Mouse (Mus musculus): ENCODE measurements at regions not wholly inside any gene's neighbourhood (a gene's known extent, or its start where the extent isn't known, plus 50 kb on each side); places are given as distances from the start of the nearest gene placed in this dataset.

DNA sequence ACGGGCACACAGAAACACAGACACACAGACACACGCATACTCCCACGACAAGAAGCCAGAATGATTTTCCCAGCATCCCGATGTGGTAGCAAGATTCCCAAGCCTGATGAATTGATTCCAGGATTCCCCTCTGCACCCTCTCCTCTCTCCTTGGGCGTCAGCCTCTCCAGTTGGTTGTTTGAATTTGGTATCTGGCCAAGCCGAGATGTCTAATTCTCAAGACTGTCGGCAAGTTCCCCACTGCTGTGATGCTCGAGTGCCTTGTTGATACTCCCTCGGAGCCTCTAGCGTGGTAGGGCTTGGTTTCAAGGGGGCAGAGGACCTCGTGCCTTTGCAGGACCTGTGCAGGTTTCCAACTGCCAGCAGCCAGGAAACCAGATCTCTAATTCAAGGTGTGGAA is 397.9 kb downstream of the Tshz3 start:
- no peak for DNase-seq (ENCODE audit: low read depth)

DNA sequence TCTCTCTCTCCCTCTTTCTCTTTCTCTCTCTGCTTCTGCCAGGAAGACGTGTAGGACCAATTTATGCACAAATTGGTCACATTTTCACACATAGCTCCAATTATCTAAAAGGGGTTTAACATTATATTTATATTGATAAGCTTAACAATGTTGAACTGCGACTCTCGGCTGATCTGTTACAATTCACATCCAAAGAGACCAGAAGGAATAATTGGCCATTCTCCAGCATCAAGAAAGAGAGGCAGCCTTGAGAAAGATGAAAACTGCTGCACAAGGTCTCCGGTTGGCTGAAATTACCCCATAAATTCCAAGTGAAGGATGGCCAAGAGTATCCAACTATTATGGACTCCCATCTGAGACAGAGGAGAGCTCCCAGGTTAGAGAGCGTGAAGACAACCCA is 398.4 kb downstream of the Tshz3 start:
- DNase-seq (ENCODE audit: low read depth): no peak

DNA sequence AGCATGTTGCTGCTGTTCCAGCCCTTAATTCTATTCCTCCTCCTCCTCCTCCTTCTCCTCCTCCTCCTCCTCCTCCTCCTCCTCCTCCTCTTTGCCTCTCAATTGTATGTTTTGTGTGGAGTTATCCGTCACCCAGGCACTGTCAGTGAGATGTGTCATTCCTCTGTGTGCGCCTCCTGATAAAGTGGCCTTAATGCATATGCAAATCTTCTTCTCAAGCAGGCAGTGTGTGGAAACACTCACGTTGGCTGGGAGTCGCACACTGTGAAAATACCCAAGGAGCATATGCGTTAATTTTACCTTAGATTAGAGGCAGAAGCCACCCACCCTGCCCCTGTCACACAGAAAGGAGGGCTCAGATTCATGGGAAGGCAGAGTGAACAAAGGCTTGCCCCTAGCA is 401.0 kb downstream of the Tshz3 start:
- DNase-seq (ENCODE audit: low read depth): no peak

DNA sequence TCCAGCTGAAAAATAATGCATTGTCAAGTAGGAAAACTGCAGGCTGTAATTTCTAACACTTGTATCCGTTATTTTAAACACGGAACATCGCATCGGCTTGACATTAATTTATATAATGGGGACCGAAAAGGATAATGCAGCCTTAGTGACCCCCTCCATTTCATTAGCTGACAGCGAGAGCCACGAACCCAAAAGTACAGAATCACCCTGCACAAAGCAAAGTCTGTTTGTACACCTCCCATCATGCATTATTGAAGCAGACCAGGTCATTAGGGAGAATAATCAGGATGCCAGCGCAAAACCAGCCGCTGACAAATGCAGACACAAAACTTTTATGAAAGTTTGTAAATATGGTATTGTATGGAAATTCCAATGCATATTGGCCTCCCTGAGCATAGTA is 406.8 kb downstream of the Tshz3 start:
- no peak for DNase-seq (ENCODE audit: low read depth)

DNA sequence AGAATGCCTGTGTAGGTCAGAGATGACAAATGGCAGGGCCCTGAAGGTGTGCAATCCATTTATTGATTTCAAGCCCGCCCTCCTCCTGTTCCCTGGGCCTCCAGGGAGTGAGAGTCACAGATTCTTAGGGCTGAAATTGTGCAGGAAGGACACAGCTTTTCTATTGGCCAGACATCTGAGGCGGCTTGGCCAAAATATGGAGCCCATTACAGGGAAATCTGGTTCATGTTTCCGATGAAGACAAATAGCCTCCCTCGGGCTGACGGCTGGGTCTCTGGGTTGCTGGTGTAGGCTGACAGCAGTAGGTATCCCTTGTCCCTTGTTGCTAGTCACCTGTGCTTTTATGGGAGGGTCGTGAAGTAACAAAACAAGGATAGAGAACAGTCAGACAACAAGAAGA is 413.2 kb downstream of the Tshz3 start:
- DNase-seq (ENCODE audit: low read depth): no peak

DNA sequence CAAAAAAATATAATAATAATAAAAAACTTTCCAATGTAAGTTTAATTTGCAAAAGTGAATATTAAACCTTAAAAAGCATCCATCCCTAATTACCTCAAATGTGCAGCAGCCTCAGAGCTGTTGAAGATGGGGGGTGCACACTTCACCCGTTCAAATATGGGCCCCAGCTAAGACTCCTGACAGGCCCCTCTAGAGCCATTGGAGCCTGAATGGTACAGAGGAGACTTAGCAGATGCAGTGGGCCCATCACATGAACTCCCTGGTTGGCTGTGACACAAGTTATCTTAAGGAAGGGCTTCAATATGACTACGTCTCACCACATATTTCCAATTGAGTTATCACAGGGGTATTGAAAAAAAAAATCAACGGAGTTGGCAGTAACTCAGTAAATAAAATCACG is 422.9 kb downstream of the Tshz3 start:
- no peak for DNase-seq (ENCODE audit: low read depth)

DNA sequence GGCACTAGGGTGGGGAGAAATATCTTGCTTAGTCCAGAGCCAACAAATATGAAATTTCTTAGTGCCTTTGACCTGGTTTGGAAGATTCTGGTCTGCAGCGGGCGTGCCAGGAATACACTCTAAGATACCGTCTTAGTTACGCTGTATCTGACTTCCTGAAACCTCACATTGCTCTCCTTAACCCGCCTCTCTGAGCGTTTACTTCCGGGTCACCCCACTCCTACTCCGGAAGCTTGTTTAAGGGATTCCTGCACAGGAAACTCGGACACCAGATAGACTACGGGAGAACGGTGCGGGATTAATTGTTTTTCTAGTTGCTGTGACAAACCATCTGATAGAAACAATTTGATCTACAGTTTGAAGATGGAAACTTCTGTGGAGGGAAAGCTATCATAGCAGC is 442.3 kb downstream of the Tshz3 start:
- no peak for DNase-seq (ENCODE audit: low read depth)

DNA sequence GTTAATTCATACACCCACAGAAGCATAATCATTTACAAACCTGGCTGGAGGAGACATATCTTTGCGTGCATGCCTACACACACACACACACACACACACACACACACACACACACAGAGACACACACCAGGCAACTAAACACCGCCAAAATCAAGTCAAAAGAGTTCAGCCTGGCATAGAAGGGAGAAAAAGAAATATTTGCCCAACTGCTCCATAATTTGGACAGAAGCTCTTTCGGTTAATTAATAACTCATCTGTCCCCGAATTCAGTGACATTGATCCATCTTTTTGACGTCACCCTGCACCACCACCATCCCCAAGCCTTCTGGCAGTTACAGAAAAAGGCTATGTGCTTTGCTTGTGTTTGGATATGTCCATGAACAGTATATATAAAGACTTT is 444.9 kb downstream of the Tshz3 start:
- DNase-seq (ENCODE audit: low read depth): no peak

DNA sequence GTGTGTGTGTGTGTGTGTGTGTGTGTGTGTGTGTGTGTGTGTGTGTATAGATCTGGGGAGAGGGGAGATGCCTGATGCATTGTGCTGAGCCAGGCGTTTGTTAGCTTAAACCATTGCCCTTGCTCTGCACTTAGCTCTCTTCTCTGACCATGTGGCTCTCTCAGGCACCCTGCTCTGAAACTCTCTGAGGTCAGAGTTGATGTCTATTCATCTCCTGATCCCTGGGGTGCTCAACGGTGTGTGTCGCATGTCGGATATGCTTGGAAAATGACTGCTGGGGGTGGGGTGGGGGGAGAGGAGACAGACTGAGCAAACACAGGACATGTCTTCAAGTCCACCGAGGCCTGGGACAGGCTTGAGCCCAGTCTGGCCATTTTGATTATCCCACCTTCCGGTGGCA is 446.4 kb downstream of the Tshz3 start:
- DNase-seq (ENCODE audit: low read depth): no peak

DNA sequence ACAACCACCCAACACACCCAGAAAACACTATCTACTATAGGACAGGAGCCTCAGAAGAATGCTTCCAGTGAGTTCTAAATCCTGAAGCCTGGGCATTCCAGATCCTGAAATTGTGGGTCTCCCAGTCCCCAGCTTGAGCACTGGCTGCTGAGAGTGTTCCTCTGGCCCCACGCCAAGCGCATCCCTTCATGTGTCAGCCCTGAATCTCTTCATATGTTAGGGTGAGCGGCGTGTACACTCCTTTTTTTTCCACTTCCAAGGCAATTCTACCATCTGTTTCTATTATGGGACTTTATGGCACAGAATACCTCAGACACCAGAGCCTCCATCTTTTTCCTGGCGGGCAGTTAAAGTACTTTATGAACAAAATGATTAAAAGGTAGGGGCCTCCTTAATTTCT is 451.8 kb downstream of the Tshz3 start:
- no peak for DNase-seq (ENCODE audit: low read depth)

DNA sequence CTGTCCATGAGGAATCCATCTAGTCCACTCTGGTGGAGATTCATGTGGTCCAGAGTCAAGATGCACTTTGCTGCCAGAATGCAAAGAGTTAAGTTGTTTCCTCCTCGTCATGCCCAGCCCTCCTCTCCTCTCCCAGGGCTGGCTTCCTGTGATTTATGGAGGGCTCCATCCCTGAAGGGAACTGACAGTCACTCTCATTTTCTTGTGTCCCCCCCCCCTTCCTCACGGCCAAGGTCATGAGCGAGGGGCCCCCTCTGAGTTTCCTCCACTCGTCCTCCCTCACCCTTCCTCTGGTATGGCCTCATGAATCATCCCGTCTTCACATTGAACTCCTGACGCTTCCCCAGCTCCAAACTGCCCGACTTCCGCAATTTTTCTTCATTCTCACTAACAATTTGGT is 461.9 kb downstream of the Tshz3 start:
- no peak for DNase-seq (ENCODE audit: low read depth)

DNA sequence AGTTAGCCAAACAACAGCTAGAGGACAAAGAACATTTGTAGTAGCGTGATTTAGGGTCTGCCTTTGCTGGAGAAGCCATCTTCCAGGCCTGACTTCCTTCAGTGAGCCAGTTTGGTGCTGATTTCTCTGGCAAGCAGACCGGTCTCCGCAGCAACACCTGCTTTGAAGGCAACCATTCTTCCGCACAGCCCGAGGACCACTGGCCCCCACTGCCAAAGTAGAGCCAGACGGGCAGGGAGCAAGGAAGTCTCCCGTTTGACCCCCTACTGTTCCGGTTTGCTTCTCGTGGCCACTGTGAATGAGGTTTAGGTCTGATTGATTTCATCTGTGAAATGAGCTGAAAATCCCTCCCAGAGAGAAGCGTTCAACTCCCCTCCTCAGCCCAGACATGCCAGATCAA is 471.0 kb downstream of the Tshz3 start:
- DNase-seq (ENCODE audit: low read depth): no peak

DNA sequence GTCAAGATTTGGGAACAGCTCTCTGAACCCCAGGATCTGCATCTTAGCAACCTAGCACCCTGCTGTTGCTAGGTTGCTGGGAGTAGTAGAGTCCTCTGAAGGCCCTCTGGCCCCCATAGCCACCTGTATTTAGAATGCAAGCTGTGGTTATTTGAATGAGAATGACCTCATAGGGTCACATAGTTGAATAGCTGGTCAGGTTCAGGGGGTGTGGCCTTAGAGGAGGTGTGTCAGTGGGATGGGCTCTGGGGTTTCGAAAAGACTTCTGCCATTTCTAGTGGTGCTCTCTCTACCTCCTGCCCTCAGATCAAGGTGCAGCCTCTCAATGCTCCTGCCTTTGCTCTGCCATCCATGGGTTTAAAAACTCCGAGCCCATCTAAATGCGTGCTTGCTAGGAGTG is 477.8 kb downstream of the Tshz3 start:
- DNase-seq (ENCODE audit: low read depth): no peak

DNA sequence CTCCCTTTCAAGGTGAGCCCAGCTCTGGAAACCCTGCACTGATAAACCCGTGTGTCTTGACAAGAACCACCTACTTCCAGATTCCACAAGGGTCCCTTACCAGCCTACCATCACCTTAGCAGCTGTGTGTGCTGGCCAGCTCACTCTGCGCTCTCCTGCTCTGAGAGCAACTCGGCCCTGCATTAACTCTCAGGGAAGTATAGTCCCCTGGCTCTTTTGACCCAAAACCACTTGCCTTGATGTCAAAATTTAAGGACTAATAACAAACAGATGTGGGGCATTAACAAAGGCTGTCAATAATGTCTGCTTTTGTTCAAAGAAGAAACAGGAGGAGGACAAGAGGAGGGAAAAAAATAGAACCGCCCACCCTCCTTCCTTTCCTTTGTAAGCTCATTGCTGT is 480.3 kb downstream of the Tshz3 start:
- no peak for DNase-seq (ENCODE audit: low read depth)

DNA sequence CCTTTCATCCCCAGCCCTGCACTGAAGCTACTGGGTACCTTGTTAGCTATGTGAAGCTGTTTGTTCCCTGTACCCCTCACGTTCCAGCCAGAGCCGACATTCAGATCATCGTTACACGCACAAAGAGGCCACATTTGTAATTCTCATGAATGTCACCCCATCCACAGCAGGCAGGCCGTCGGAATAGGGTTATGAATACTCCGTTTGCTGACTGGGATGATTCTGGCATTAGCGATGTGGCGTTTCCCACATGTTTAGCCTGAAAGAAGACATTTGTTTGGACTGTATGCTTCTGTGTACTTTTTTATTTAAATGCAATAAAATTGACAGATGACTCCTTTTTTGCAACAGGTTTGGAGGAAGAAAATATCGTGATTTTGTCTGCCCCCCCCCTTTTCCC is 482.0 kb downstream of the Tshz3 start:
- DNase-seq (ENCODE audit: low read depth): no peak

DNA sequence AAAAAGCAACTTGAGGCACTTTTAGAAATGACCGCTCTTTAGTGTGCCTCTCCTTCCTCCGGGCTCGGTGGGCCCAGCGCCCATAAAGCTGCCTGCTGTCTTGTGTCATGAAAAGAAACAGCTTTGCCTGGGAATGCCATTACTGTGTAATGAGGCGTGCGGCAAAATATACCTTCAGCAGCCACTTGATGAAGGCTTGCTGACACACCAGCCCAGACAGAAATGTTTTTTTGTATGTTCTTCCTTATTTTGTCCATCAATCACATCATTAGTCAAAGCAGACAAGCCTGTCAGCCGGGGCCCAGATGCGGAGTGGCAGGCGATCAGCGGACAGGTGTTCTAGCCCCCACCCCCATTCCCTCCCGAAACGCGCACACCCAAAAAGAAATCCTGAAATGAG is 482.5 kb downstream of the Tshz3 start:
- DNase-seq (ENCODE audit: low read depth): no peak

DNA sequence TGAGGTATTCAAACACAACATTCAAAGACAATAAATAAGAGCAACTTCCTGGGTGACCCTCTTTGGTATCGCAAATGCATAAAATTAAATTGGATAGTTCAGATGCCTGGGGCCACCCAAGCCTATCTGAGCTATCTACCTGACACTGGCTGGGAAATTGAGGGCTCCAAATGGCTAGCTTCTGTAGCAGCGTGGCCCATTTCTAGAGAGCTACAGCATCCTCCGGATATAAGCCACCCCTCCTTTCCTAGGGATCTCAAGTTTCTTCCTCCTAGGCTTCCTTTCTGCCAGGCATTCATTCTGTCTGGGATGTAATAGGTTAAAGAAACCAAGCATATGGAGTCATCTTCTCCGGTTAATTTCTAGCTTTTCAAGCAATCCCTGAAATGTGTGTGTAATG is 483.2 kb downstream of the Tshz3 start:
- DNase-seq (ENCODE audit: low read depth): no peak

DNA sequence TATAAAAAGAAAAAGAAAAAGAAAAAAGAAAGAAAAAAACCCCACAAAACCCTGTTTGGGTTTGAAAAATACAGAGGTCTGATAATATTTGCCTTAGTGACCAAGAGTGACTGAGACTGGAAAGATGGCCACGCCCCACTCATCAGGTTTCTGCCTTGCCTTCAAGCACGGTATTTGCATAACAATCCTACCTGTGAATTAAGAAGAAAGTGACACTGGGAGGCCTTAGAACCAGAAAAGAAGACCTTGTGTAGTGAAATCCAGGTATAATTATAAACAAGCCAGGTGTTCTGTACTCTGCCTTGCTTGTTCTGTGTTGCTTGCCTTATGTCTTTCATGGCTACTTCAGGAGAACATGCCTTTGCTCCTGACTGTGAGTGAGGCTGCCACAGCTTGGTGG is 494.6 kb downstream of the Tshz3 start:
- no peak for DNase-seq (ENCODE audit: low read depth)

DNA sequence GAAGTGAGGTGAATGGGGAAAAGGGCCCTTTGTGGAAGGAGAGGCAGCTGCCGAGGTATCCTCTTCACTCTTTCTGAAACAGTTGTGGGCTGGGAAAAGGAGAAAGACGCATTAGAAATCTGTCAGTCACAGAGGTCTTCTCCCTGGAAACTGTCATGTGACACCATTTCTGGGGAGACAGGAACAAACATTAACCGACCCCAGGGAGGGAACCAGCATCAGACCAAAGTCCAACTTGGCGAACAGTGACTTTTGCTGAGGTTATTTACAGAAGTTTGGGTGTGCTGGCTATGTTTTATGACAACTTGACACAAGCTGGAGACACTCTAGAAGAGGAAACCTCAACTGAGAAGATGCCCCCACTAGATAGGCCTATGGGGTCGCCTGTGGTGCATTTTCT is 506.9 kb downstream of the Tshz3 start:
- no peak for DNase-seq (ENCODE audit: low read depth)

DNA sequence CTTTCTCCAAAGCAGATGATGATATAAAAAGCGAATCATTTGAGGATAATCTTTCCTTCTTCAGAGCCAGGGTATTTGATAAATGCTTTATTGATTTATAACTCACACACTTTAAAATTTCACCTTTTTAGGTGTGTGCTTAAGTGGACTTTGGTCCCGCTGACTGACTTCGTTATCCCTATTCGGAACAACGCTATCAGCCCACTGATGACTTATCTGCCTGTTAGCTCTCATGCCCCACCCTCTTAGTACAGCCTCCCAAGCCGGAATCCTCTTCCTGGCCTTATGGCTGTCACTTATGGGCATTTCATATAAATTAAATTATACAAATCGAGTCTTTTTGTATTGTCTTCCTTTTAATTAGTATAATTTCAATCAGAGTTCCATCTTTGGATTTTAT is 510.4 kb downstream of the Tshz3 start:
- no peak for DNase-seq (ENCODE audit: low read depth)

DNA sequence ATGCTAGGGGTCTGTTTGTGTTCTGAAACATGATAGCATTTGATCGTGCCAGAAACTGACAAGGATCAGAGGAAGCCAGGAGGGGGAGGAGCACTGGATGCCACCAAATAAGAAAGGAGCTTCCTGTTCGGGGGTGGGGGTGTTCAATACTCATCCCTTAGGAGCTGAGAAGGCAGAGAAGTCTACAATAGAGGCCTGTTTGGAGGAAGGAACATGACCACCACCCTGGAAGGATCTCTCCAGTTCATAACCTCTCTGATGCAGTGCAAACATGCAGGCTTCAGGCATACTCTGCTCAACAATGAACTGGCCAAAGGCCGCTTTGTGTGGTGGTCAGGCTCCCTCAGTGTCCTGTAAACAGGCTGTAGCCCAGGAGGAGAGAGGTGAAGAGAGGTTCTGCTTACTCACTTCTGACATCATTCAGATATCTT is 515.8 kb downstream of the Tshz3 start:
- no peak for DNase-seq (ENCODE audit: low read depth)

DNA sequence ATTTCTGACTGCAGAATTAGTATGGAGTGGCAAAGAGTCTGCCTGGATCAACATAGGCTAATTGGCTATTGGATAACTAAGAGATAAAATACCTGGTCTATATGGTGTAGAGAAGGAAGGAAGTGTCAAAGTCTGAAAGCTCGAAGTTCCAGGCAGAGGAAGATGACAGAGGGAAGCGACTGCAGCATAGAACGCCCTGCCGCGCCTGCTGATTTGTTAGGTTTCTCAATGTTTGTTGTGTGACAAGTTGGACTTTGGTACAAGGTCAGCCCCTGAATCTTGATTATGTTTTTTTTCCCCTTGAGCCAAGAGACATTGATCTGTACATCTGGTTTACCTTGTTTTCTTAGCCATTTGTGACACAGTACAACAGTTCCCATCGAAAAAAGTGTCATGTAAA is 517.6 kb downstream of the Tshz3 start:
- DNase-seq (ENCODE audit: low read depth): no peak

DNA sequence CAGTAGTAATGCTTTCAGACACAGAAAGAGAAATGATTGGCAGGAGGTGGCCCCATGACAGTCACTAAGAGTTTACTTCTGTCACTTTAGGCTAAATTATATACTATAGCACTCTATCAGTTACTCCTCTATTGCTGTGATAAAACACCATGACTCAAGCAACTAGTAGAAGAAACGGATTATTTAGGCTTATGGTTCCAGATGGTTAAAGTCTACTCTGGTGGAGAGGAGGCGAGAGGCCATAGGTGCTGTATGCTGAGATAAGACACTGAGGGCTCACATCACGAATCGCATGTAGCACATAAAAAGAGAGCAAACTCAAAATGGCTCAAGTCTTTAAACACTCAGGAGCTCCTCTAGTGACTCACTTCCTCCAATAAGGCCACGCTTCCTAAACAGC is 522.6 kb downstream of the Tshz3 start:
- no peak for DNase-seq (ENCODE audit: low read depth)

DNA sequence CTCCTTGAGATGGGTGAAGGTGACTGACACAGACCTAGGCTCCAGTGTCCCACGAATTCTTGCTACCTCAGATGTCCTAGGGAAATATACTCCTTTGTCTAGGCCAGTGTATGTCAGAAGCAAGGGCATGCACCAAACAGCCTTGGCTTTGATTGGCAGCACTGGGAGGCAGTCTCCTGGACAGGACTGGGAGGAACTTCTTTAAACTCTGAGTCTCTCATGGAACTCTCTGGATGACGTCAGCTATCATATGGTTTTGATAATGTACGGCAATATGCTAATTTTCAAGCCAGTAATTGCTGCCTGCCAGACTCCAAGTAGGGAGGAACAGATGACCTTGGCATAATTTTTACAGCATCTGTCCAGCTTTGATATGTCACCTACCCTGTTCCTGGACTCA is 528.5 kb downstream of the Tshz3 start:
- DNase-seq (ENCODE audit: low read depth): no peak

DNA sequence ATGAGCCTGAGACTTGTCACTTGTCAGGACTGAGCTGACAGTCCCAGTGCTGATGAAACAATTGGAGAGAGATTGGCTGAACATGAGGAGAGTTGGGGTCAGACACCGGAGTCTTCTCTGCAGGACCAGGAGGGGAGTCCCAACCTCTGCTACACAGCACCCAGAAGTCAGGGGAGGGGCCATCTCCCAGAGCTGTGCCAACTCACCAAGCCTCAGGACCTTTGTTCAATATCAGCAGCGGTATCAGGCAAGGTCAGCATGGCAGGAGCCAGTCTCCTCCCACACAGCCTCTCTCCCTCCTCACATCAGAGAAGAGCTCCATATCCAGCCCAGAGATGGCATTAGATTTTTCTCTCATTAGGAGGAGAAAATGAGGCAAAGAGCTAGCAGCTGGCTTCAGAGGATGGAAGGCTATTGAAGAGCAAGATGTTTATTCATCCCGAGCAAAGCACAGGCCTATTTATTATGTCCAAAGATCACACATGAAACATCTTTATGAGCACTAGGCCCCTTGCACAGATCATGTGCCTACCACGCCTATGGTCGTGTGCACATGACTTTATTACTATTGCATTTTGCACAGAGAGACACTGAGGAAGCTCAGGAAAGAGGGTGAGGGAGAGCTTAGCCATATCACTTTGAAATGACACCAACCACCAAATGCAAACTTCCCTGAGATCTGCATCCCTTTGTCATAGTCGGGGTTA is 532.9 kb downstream of the Tshz3 start:
- DNase-seq (ENCODE audit: low read depth): no peak

Data from fibroblast of lung, adult 2 months (primary cell).